Mouse (Mus musculus) kidney, embryonic 14.5 days (tissue): ENCODE data around the gene Cdon. TPM values are rescaled to one million over a fixed set of nuclear protein-coding genes. Genes with fewer than 3 reads are reported as not detected.

ENCODE experiments used
- ATAC-seq: fragments of 200-750 bp; cut with Nextera tagmentation; 2 replicates; pipeline ENCODE4 v1.8.0; 2017; ENCODE audit warnings: moderate number of reproducible peaks, mild to moderate bottlenecking, moderate TSS enrichment, moderate library complexity; ENCODE audit not compliant: low FRiP score, low TSS enrichment
- H3K27ac ChIP-seq: fragments of 300-500 bp; sonication (generic); 2 replicates; pipeline ENCODE4 v1.5.1; 2014; ENCODE audit warnings: low read depth, mild to moderate bottlenecking, low read length, moderate library complexity, mixed read lengths
- H3K27me3 ChIP-seq: fragments of 300-500 bp; sonication (generic); 2 replicates; pipeline ENCODE4 v1.6.1; 2014; ENCODE audit warnings: mild to moderate bottlenecking, low read length; ENCODE audit not compliant: control insufficient read depth, insufficient read depth
- H3K36me3 ChIP-seq: fragments of 300-500 bp; sonication (generic); 2 replicates; pipeline ENCODE4 v1.6.1; 2014; ENCODE audit warnings: low read length, mixed read lengths; ENCODE audit not compliant: control insufficient read depth, insufficient read depth
- H3K4me1 ChIP-seq: fragments of 300-500 bp; sonication (generic); 2 replicates; pipeline ENCODE4 v1.6.1; 2014; ENCODE audit warnings: low read length, mixed read lengths; ENCODE audit not compliant: control insufficient read depth, insufficient read depth
- H3K4me2 ChIP-seq: fragments of 300-500 bp; sonication (generic); replicated peaks from 2 replicates; pipeline ENCODE4 v1.6.1; 2014; ENCODE audit warnings: low read depth, mild to moderate bottlenecking, low read length
- H3K4me3 ChIP-seq: fragments of 300-500 bp; sonication (generic); 2 replicates; pipeline ENCODE4 v1.5.1; 2014; ENCODE audit warnings: mild to moderate bottlenecking, low read length
- H3K9ac ChIP-seq: fragments of 300-500 bp; sonication (generic); 2 replicates; pipeline ENCODE4 v1.6.1; 2014; ENCODE audit warnings: low read depth, mild to moderate bottlenecking, low read length, moderate library complexity
- H3K9me3 ChIP-seq: fragments of 300-500 bp; sonication (generic); 2 replicates; pipeline ENCODE4 v1.6.1; 2016; ENCODE audit warnings: low read length; ENCODE audit not compliant: control insufficient read depth
- WGBS: fragments of 180-500 bp; shearing (Covaris S2); extraction: QIAGEN DNeasy Blood & Tissue Kit; methylation state at CpG from one replicate; pipeline ENCODE4 v1.1.7; 2014; 5-methylcytosine and 5-hydroxymethylcytosine counted together
- polyA plus RNA-seq: library from polyadenylated mRNA; unstranded; fragments of >200 nt; fragmentation: Nextera tagmentation; extraction: Ambion mirVana; gene quantifications from 2 replicates; pipeline ENCODE4 v1.2.1, GENCODE M21; 2014

Gene Cdon
- polyA plus RNA-seq, 1 experiment from 2014 or later = 6.2 TPM

GRCm38 (mm10) chr9:35535876-35536275, 114.9 kb downstream of the Cdon start:
- no peak for ATAC-seq
- Histone ChIP-seq H3K27ac (no peak overlapping the region), H3K9ac (no peak overlapping the region), H3K4me3 (no peak overlapping the region), H3K4me2 (no peak overlapping the region), H3K9me3 (no peaks in the 10 kb centered on the region), H3K4me1 (peaks cover 20% of the 10 kb centered on the region), H3K36me3 (no peaks in the 10 kb centered on the region), H3K27me3 (no peaks in the 10 kb centered on the region)
- WGBS = 77% methylated on average over 4 of the region's 4 CpGs

GRCm38 (mm10) chr9:35539001-35539750, 118.2 kb downstream of the Cdon start:
- Histone ChIP-seq H3K9ac (no peak overlapping the region), H3K4me1 (peaks cover 20% of the 10 kb centered on the region), H3K9me3 (no peaks in the 10 kb centered on the region), H3K36me3 (no peaks in the 10 kb centered on the region), H3K4me3 (no peak overlapping the region), H3K4me2 (no peak overlapping the region), H3K27ac (no peak overlapping the region), H3K27me3 (no peaks in the 10 kb centered on the region)
- 67% methylated on average over 13 of the region's 13 CpGs for WGBS
- no peak for ATAC-seq

DNA sequence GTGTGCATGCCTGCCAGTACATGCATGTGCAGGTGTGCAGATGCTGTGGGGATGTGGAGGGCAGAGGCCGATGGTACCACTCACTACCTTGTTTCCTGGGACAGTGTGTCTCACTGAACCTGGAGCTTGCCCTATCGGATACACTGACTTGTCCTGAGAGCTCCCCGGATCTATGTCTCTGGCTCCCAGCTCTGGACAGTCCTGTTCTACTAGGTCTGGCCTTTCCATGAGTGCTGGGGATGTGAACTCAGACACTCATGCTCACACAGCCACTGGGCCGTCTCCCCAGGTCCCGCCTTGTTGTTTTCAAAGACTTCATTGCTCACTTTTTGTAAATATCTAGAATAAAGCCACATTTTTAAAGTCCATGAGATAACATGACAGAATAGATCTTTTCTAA, 120.1 kb downstream of the Cdon start:
- no peak overlapping the region for H3K27ac ChIP-seq
- H3K4me1 ChIP-seq = peaks cover 20% of the 10 kb centered on the region
- no peak overlapping the region for H3K4me3 ChIP-seq
- ATAC-seq = no peak
- H3K9me3 ChIP-seq = no peaks in the 10 kb centered on the region
- no peaks in the 10 kb centered on the region for H3K27me3 ChIP-seq
- 84% methylated on average over 5 of the region's 5 CpGs for WGBS
- H3K4me2 ChIP-seq = no peak overlapping the region
- H3K36me3 ChIP-seq = no peaks in the 10 kb centered on the region
- H3K9ac ChIP-seq = no peak overlapping the region

GRCm38 (mm10) chr9:35541488-35541887, 120.6 kb downstream of the Cdon start:
- H3K4me1 ChIP-seq = peaks cover 20% of the 10 kb centered on the region
- WGBS = 11% methylated on average over 6 of the region's 6 CpGs
- H3K36me3 ChIP-seq = no peaks in the 10 kb centered on the region
- no peak overlapping the region for H3K4me2 ChIP-seq
- no peak overlapping the region for H3K4me3 ChIP-seq
- H3K27ac ChIP-seq = no peak overlapping the region
- H3K9ac ChIP-seq = no peak overlapping the region
- no peaks in the 10 kb centered on the region for H3K9me3 ChIP-seq
- ATAC-seq = peak; percentile 75
- no peaks in the 10 kb centered on the region for H3K27me3 ChIP-seq

DNA sequence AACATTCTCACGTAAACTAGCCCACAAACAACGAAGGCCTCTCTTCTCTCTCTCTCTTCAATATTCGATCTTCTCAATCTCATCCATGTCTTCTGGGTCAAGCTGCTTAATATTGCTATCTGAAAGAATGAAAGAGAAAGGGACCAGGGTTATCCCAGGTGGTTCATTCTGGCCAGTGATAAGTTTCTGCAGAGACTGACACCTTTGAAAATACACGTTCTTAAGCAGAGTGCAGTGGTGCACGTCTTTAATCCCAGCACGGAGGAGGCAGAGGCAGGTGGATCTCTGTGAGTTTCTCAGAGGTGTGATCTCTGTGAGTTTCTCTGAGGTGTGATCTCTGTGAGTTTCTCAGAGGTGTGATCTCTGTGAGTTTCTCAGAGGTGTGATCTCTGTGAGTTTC, 121.0 kb downstream of the Cdon start:
- Histone ChIP-seq H3K36me3 (no peaks in the 10 kb centered on the region), H3K4me3 (no peak overlapping the region), H3K27me3 (no peaks in the 10 kb centered on the region), H3K4me2 (no peak overlapping the region), H3K4me1 (peaks cover 17% of the 10 kb centered on the region), H3K27ac (no peak overlapping the region), H3K9ac (no peak overlapping the region), H3K9me3 (no peaks in the 10 kb centered on the region)
- no peak for ATAC-seq
- 64% methylated on average over 6 of the region's 6 CpGs for WGBS

DNA sequence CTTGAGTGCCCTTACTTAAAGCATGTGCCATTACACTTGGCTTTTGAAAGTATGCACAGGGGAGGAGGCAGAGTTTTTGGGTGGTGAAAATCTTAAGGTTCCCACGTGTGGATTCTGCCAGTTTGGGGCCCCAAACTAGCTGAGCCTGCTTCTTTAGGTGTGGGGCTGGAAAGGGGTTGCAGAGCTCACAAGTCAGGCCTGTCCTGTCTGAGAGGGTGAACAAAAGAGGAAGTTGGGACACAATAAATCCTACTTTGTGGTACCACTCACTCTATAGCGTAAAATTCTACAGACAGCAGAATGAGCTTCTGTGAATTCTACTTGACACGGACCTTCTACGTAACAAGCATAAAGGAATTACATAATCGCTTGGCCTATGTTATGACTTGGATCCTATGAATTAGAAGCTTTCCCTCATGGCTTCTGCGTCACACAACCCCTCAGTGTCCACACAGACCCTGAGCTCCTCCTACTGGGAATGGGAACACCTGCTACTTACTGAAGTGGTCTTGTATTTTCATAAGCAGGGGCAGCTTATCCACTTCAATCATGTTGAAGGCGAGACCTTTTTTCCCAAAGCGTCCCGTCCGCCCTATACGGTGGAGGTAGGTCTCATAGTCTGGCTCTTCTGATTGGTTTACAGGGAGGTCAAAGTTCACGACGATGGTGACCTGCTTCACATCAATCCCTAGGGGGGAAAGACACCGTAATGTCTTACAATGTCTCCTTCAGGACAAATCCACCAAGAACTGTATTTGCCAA, 122.4 kb downstream of the Cdon start:
- Histone ChIP-seq H3K4me3 (no peak overlapping the region), H3K9me3 (no peaks in the 10 kb centered on the region), H3K27me3 (no peaks in the 10 kb centered on the region), H3K27ac (no peak overlapping the region), H3K4me1 (peaks cover 4% of the 10 kb centered on the region), H3K36me3 (no peaks in the 10 kb centered on the region), H3K4me2 (no peak overlapping the region), H3K9ac (no peak overlapping the region)
- 81% methylated on average over 14 of the region's 14 CpGs for WGBS
- ATAC-seq = no peak

GRCm38 (mm10) chr9:35544666-35545065, 123.7 kb downstream of the Cdon start:
- Histone ChIP-seq H3K4me1 (no peaks in the 10 kb centered on the region), H3K9ac (no peak overlapping the region), H3K27ac (no peak overlapping the region), H3K4me2 (no peak overlapping the region), H3K36me3 (no peaks in the 10 kb centered on the region), H3K27me3 (no peaks in the 10 kb centered on the region), H3K4me3 (no peak overlapping the region), H3K9me3 (no peaks in the 10 kb centered on the region)
- no peak for ATAC-seq
- 66% methylated on average over 2 of the region's 2 CpGs for WGBS

- H3K4me3 ChIP-seq = no peak overlapping the region
- H3K4me1 ChIP-seq = no peaks in the 10 kb centered on the region
- H3K27me3 ChIP-seq = no peaks in the 10 kb centered on the region
- H3K9ac ChIP-seq = no peak overlapping the region
- no peak overlapping the region for H3K4me2 ChIP-seq
- ATAC-seq = no peak
- 73% methylated on average over 12 of the region's 12 CpGs for WGBS
- H3K27ac ChIP-seq = no peak overlapping the region
- H3K9me3 ChIP-seq = no peaks in the 10 kb centered on the region
- no peaks in the 10 kb centered on the region for H3K36me3 ChIP-seq
These were observed 124.8 kb downstream of the Cdon start for GRCm38 (mm10) chr9:35545704-35546103.

DNA sequence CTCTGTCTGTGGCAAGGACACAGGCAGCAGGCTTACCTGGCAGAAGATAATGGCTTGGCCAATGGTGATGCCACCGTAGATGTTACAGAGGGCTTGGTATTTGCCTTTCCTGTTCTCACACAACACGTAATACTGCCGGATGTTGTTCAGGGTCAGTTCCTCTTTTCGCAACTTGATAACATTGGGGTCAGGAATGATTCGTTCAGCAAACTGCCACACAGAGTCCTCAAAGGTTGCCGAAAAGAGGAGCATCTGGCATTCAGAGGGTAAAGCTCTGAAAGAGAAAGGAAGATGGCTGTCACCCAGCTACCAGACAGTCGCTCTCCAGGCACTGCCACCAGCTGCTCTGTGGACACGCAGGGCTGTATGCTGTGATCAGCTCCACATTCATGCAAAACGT, 125.8 kb downstream of the Cdon start:
- Histone ChIP-seq H3K4me3 (no peak overlapping the region), H3K9me3 (no peaks in the 10 kb centered on the region), H3K4me2 (no peak overlapping the region), H3K9ac (no peak overlapping the region), H3K4me1 (no peaks in the 10 kb centered on the region), H3K27me3 (no peaks in the 10 kb centered on the region), H3K36me3 (no peaks in the 10 kb centered on the region), H3K27ac (no peak overlapping the region)
- ATAC-seq = no peak
- 69% methylated on average over 9 of the region's 9 CpGs for WGBS
